Mouse (Mus musculus) heart, embryonic 10.5 days (tissue): ENCODE measurements around the gene Nsun2. TPM values are rescaled to one million over a fixed set of nuclear protein-coding genes. Genes with fewer than 3 reads are reported as not detected.
"Not testable (repeated sequence)": the region's sequence is repeated elsewhere in the genome, so short reads cannot be mapped to it uniquely, and the experiment has no call there.

ENCODE experiments used
- DNase-seq: peaks from one replicate; pipeline ENCODE4 v3.0.0-alpha.2; 2017; ENCODE audit warnings: low spot score
- H3K27ac ChIP-seq: fragments of 300-500 bp; sonication (generic); 2 replicates; pipeline ENCODE4 v1.5.1; 2016; ENCODE audit warnings: mild to moderate bottlenecking
- H3K27me3 ChIP-seq: fragments of 300-500 bp; sonication (generic); 2 replicates; pipeline ENCODE4 v1.6.1; 2016; ENCODE audit warnings: mild to moderate bottlenecking; ENCODE audit not compliant: poor library complexity, insufficient read depth, severe bottlenecking
- H3K36me3 ChIP-seq: fragments of 300-500 bp; sonication (generic); 2 replicates; pipeline ENCODE4 v1.6.1; 2016; ENCODE audit warnings: mild to moderate bottlenecking, moderate library complexity
- H3K4me1 ChIP-seq: fragments of 300-500 bp; sonication (generic); 2 replicates; pipeline ENCODE4 v1.6.1; 2016; ENCODE audit warnings: mild to moderate bottlenecking
- H3K4me3 ChIP-seq: fragments of 300-500 bp; sonication (generic); 2 replicates; pipeline ENCODE4 v1.5.1; 2016; ENCODE audit warnings: mild to moderate bottlenecking, moderate library complexity
- H3K9me3 ChIP-seq: fragments of 300-500 bp; sonication (generic); 2 replicates; pipeline ENCODE4 v1.6.1; 2016; ENCODE audit warnings: mild to moderate bottlenecking, moderate library complexity
- WGBS: fragments of 180-500 bp; shearing (Covaris S2); methylation state at CpG from one replicate; pipeline ENCODE4 v1.1.7; 2016; 5-methylcytosine and 5-hydroxymethylcytosine counted together
- polyA plus RNA-seq: library from polyadenylated mRNA; unstranded; fragments of >200 nt; fragmentation: Nextera tagmentation; extraction: Ambion mirVana; gene quantifications from 2 replicates; pipeline ENCODE4 v1.2.1, GENCODE M21; 2016

The Nsun2 gene
- polyA plus RNA-seq, 1 experiment from 2014 or later, result 140 TPM

DNA sequence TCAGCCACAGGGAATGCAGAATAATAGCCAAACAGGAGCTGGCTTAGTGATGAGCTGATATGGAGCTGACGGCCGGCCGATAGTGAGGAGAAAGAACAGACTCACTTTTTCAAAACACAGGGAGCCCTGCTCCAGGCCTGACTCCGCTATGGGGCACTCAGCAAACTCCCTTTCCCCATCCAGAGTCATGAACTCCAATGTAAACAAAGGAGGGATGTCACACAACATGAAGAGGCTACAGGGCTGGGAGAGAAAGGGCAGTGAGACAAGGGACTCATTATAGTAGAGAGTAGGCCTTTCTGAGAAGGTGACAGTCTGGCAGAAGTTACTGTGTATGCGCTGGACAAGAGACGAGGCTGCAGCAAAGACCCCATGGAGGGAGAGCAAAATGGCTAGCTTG lies 54.7 kb downstream of the Nsun2 start:
- Histone ChIP-seq H3K4me3 (no peak overlapping the region), H3K27ac (no peak overlapping the region), H3K36me3 (no peaks in the 10 kb centered on the region), H3K27me3 (0 out of 2 replicates have a peak, but pooled peaks cover 3% of the 10 kb centered on the region), H3K4me1 (peaks cover 46% of the 10 kb centered on the region), H3K9me3 (no peaks in the 10 kb centered on the region)
- DNase-seq, result no peak
- WGBS, result 45% methylated on average over 6 of the region's 6 CpGs

DNA sequence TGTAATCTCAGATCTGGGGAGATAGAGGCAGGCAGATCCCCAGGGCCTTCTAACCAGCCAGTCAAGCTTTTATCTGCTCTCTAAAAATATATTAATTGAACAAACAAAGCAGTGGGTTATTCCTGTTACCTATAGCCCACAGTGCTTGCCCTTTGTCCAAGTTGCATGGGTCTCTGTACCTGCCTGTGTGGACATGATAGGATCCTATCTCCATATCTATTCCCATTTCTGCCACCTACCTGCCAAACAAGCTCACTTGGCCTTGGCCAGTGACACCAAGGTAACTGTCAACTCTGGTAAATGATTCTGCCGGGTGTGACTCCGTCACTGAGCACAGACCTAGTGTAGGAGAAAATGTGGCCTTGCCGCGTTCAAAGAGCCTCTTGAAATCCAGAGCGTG lies 57.8 kb downstream of the Nsun2 start:
- Histone ChIP-seq H3K9me3 (no peaks in the 10 kb centered on the region), H3K27me3 (0 out of 2 replicates have a peak, but pooled peaks cover 3% of the 10 kb centered on the region), H3K4me3 (no peak overlapping the region), H3K36me3 (no peaks in the 10 kb centered on the region), H3K27ac (no peak overlapping the region), H3K4me1 (peaks cover 26% of the 10 kb centered on the region)
- 86% methylated on average over 5 of the region's 5 CpGs for WGBS
- no peak for DNase-seq

DNA sequence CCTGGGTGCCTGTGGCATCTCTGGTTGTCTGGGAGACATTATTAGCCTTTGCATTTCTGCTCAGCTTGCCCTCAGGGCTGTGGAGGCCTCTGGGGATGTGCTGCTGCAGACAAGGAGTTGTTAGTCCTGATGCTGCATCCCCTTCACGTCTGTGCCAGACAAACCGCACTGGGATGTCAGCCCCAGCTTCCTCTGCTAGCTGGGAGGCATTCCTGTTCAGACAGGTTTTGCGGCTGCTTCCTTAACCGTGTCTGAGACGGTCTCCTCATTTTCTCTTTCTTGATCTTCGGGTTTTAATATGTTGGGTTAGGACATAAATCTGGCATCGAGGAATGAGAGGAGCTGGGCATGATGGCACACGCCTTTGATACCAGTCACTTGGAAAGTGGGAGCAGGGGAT lies 58.7 kb downstream of the Nsun2 start:
- no peaks in the 10 kb centered on the region for H3K36me3 ChIP-seq
- H3K4me1 ChIP-seq, result peaks cover 20% of the 10 kb centered on the region
- H3K9me3 ChIP-seq, result no peaks in the 10 kb centered on the region
- no peak for DNase-seq
- H3K27ac ChIP-seq, result no peak overlapping the region
- 78% methylated on average over 8 of the region's 8 CpGs for WGBS
- H3K27me3 ChIP-seq, result no peaks in the 10 kb centered on the region
- H3K4me3 ChIP-seq, result no peak overlapping the region

DNA sequence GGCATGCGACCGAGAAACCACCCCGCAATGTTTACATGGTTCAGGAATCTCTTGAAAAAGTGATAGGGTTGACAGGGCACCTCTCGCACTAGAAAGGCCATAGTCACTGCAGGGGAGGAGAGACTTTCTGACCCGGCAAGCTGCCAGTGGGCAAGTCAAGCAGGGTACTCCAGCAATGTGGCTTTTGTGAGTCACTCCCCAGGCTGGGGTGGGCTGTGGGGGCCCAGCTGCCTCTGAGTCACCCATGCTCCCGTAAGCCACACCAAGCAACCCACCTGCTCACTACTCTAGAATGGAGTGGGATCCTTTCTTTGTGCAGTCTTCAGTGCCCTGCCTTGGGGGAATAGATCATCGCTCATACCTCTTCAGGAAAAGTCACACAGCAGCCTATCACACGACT lies 59.9 kb downstream of the Nsun2 start:
- H3K27me3 ChIP-seq, result no peaks in the 10 kb centered on the region
- H3K36me3 ChIP-seq, result no peaks in the 10 kb centered on the region
- no peaks in the 10 kb centered on the region for H3K9me3 ChIP-seq
- no peak overlapping the region for H3K4me3 ChIP-seq
- 65% methylated on average over 8 of the region's 8 CpGs for WGBS
- H3K4me1 ChIP-seq, result peaks cover 15% of the 10 kb centered on the region
- no peak for DNase-seq
- no peak overlapping the region for H3K27ac ChIP-seq

DNA sequence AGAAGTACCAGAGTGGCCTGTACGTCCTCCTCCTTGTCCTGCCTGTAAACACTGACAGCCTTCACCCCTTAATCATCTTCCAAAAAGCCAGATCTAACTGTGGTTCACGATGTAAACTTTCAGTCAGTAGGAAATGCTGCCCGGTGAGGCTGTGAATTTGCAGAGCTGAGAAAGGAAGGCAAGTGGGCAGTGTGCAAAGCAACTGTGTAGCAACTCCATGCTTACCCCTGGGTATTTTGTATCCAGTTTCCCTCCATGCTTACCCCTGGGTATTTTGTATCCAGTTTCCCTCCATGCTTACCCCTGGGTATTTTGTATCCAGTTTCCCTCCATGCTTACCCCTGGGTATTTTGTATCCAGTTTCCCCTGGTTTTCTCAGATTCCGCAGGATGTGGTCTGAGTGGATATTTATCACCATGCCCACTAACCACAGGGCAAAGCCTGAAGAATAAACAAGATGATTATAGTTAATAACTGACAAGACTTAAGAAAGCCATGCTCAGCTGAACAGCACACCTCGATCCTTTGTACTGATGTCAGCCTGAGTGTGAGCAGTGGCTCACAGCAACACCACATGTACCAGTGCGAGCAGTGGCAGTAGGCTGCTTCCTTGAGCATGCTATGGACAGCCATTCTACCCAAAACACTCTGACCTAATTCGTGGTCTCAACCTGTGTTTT lies 61.2 kb downstream of the Nsun2 start:
- no peaks in the 10 kb centered on the region for H3K27me3 ChIP-seq
- WGBS, result 82% methylated on average over 7 of the region's 7 CpGs
- no peak for DNase-seq
- no peak overlapping the region for H3K4me3 ChIP-seq
- H3K4me1 ChIP-seq, result peaks cover 6% of the 10 kb centered on the region
- H3K36me3 ChIP-seq, result no peaks in the 10 kb centered on the region
- H3K27ac ChIP-seq, result no peak overlapping the region
- H3K9me3 ChIP-seq, result no peaks in the 10 kb centered on the region

DNA sequence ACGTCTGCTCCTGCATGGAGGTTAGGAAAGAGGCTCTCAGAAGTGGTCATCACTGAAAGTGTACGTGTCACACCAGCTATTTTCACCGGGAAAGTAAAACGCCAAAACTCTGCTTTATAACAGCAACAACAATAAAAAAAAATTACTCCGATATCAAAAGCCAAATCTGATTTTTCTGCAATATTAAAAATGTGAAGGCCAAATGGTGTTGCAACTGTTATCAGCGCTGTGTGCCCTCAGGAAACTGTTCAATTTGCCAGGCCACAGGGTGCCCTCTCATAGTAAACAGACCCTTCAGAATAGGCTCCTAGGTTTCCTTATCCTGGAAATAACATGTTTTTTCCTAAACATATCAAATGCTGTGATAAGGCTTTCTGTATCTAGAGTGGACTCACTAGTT lies 62.4 kb downstream of the Nsun2 start:
- no peaks in the 10 kb centered on the region for H3K27me3 ChIP-seq
- no peaks in the 10 kb centered on the region for H3K36me3 ChIP-seq
- H3K4me1 ChIP-seq, result peaks cover 6% of the 10 kb centered on the region
- no peak for DNase-seq
- no peak overlapping the region for H3K27ac ChIP-seq
- H3K9me3 ChIP-seq, result no peaks in the 10 kb centered on the region
- WGBS, result 86% methylated on average over 6 of the region's 6 CpGs
- H3K4me3 ChIP-seq, result no peak overlapping the region

DNA sequence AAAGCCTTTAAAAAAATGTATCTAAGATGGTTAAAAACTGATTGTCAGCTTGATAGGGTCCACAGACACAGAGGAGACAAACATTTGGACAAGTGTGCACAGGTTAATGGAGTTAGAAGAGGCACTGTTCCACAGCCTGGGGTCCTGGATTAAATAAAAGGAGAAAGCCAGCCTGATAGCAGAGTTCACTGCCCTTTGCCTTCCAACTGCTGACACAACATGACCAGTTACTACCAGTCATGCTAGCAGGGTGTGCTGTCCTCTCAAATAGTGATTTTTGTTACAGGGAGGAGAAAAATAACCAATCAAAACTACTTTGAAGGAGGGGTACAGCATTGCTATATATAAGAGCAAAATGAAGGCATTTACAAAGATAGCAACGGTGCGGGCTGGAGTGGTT lies 63.0 kb downstream of the Nsun2 start:
- 84% methylated on average over 2 of the region's 2 CpGs for WGBS
- no peaks in the 10 kb centered on the region for H3K27me3 ChIP-seq
- H3K36me3 ChIP-seq, result no peaks in the 10 kb centered on the region
- H3K4me1 ChIP-seq, result peaks cover 6% of the 10 kb centered on the region
- no peak for DNase-seq
- no peak overlapping the region for H3K27ac ChIP-seq
- no peaks in the 10 kb centered on the region for H3K9me3 ChIP-seq
- H3K4me3 ChIP-seq, result no peak overlapping the region

DNA sequence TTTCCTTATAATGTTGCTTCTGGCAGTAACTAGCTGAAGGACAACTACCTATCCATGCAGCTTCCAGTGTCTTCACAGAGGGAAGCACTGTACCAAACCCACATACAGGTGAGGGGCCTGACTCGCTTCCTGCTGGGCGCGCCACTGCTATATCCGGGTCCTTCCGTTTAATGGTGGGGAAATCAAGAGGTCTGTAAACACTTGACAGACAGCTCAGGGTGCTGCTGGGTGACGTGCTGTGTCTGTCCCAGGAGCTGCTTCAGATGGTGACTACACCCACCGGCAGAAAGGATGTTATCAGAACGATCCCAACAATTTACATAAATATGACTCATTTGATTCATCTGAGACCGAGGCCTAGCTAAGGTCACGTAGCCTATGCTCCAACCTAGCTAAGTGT lies 65.3 kb downstream of the Nsun2 start:
- H3K9me3 ChIP-seq, result no peaks in the 10 kb centered on the region
- H3K27me3 ChIP-seq, result no peaks in the 10 kb centered on the region
- no peak overlapping the region for H3K4me3 ChIP-seq
- no peak overlapping the region for H3K27ac ChIP-seq
- WGBS, result 83% methylated on average over 10 of the region's 10 CpGs
- H3K4me1 ChIP-seq, result no peaks in the 10 kb centered on the region
- DNase-seq, result no peak
- no peaks in the 10 kb centered on the region for H3K36me3 ChIP-seq

DNA sequence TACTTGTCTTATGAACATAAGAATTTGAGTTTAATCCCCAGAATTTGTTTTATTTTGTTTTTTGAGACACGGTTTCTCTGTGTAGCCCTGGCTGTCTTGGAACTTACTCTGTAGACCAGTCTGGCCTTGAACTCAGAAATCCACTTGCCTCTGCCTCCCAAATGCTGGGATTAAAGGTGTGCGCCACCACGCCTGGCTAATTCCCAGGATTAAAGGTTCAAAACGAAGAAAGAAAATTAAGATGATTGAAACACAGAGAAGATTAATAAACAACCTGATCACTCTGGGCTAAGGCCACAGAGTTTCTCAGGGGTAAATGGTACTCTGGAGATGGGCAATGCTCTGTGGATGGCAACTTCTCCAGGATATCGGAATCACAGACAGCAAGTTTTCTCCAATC lies 67.3 kb downstream of the Nsun2 start:
- WGBS, result 86% methylated on average over 5 of the region's 5 CpGs
- not testable (repeated sequence) for H3K27ac ChIP-seq

DNA sequence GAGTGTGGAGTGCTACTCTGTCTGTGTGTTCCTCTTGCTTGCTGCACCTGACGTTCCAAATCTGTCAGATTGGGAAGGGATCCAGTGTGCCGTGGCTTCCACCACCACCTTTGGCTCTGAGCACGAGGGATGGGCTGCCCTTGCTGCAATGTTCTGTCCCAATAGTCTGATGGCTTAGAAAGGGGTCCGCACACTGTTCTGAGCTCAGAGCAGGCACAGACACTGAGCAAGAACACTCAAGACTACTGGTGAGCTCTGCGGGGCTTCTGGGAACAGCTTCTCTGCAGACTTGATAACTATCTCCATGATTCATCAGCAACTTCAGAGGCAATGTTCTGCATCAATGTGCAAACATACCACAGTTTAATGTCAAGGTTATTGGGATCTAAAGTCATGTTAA lies 67.8 kb downstream of the Nsun2 start:
- WGBS, result 84% methylated on average over 5 of the region's 5 CpGs
- no peak overlapping the region for H3K4me3 ChIP-seq
- no peaks in the 10 kb centered on the region for H3K27me3 ChIP-seq
- H3K36me3 ChIP-seq, result no peaks in the 10 kb centered on the region
- DNase-seq, result no peak
- H3K4me1 ChIP-seq, result no peaks in the 10 kb centered on the region
- no peaks in the 10 kb centered on the region for H3K9me3 ChIP-seq
- no peak overlapping the region for H3K27ac ChIP-seq

More for the DNA sequence above, 67.3 kb downstream of the Nsun2 start:
- not testable (repeated sequence) for H3K9me3 ChIP-seq, H3K27me3 ChIP-seq, H3K36me3 ChIP-seq, H3K4me3 ChIP-seq, DNase-seq, H3K4me1 ChIP-seq

DNA sequence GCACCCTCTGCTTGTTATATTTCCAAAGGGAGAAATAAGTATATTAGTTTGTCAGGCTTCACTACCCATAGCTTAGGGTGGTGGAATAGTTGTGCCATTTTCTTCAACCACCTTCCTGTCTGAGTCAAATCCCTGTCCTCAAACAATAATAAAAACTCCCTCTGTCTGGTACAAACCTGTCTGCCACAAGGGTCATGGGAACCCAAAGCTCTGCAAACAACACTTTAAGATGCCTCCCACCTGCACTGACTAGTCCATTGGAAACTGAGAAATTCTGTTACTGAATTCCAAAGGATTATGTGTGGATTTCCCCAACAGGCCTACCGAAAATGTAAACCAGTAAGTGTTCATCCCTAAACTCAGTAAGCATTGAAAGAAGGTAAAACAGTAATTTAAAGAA lies 71.1 kb downstream of the Nsun2 start:
- H3K9me3 ChIP-seq, result no peaks in the 10 kb centered on the region
- H3K4me1 ChIP-seq, result peaks cover 8% of the 10 kb centered on the region; the same call in 1 of the 2 replicates
- H3K27ac ChIP-seq, result no peak overlapping the region
- no peak overlapping the region for H3K4me3 ChIP-seq
- H3K27me3 ChIP-seq, result peaks cover 5% of the 10 kb centered on the region; the same call in 1 of the 2 replicates
- 79% methylated on average over 1 of the region's 1 CpGs for WGBS
- H3K36me3 ChIP-seq, result no peaks in the 10 kb centered on the region
- DNase-seq, result no peak

DNA sequence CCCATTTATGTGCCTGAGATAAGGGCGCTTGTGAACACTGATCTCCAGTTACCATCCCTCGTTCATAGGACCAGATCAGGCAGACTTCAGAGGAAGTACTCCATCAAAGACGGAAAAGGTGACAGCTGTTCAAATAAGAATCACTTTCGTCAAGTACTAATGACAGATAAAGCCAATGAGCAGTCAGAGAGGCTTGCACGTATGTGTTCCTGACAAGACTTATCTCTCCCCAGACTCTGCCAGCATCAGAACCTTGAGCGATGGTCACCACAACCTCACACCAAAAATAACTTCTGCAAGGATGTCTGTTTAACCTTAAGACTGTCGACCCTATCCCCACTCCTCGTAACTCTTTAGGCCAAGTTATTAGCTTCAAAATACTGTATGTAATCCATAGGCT lies 75.2 kb downstream of the Nsun2 start:
- H3K27ac ChIP-seq, result no peak overlapping the region
- DNase-seq, result no peak
- peaks cover 13% of the 10 kb centered on the region; the same call in 1 of the 2 replicates for H3K4me1 ChIP-seq
- H3K36me3 ChIP-seq, result peaks cover 3% of the 10 kb centered on the region
- WGBS, result 31% methylated on average over 8 of the region's 8 CpGs
- H3K27me3 ChIP-seq, result peaks cover 10% of the 10 kb centered on the region; the same call in 1 of the 2 replicates
- no peak overlapping the region for H3K4me3 ChIP-seq
- H3K9me3 ChIP-seq, result no peaks in the 10 kb centered on the region

DNA sequence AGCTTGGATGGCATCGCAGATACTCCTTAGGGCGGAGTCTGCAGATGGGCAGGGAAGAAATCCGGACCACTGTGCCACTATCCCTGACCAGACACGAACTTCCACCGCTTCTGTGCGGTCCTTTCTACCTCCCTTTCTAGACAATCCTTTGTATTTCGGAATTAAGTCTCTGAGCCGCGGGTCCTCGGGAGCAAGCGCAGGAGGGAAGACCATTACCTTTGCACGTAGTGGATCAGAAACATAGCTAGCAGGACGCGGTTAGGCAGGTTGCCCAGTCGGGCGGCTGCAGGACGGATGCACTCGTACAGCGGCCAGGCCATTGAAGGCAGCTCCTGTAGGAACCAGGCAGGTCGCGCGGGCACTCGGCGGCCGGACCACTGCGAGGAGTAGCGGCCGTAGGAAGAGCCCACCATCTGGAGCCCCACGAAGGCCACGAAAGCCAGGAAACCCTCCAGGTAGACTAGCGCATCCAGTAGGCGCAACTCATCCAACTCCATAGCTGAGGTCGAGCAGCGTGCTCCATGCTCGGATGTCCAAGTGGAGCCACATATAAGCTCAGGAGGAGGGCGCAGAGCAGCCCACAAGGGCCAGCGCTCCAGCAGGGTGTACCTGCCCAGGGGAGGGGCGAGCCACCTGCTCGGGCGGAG lies 77.3 kb downstream of the Nsun2 start:
- DNase-seq, result no peak
- H3K4me3 ChIP-seq, result peak overlapping the region; percentile 98
- H3K4me1 ChIP-seq, result peaks cover 13% of the 10 kb centered on the region; the same call in 1 of the 2 replicates
- H3K9me3 ChIP-seq, result no peaks in the 10 kb centered on the region
- H3K27ac ChIP-seq, result peak overlapping the region; percentile 94
- 1% methylated on average over 40 of the region's 40 CpGs for WGBS
- peaks cover 10% of the 10 kb centered on the region; the same call in 1 of the 2 replicates for H3K27me3 ChIP-seq
- H3K36me3 ChIP-seq, result peaks cover 22% of the 10 kb centered on the region
